8 mouse cellular contexts compared by ENCODE assay signal in the genomic region with DNA sequence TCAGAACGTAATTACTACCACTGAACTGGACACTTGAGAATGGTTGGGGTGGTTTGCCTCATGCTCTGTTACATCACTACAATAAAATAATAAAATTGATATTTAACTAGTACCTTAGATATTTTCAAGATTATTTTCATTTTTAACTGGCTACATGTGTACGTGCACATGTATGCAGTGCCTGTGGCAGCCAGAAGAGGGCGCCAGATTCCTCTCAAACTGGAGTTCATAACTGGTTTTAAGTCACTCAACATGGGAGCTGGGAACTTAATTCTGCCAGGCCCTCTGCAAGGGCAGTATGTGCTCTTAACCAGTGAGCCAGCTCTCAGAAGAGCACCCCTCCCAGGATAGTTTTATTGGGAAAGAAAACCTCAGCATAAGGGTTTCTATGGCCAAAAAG.
DNase-seq lines count a peak whose midpoint lies in the region; ATAC-seq and TF ChIP-seq lines count a peak whose summit lies in the region.
"Had no signal": no experiment of that assay in that cellular context is flagged by ENCODE, and none has a peak within 500 bp of the region (broad histone marks: within the 10 kb centered on the region; RNA-seq: fewer than 3 reads in every experiment).

No protein-coding gene starts in this region.

- no peak overlapping the region for H3K9ac ChIP-seq in forebrain, postnatal 0 days
- no peak overlapping the region for H3K9ac ChIP-seq in intestine, embryonic 15.5 days

- H3K4me1 ChIP-seq in E14TG2a.4 (replicated peaks; ENCODE audit: low read depth, low read length) = no peaks in the 10 kb centered on the region
- peaks cover 7% of the 10 kb centered on the region; the same call in 1 of the 2 replicates for H3K4me1 ChIP-seq in forebrain, postnatal 0 days (ENCODE audit: insufficient read depth)
- H3K4me1 ChIP-seq in intestine, embryonic 15.5 days (replicated peaks) = no peaks in the 10 kb centered on the region

- TF ChIP-seq CTCF in E14TG2a.4 (conservative IDR thresholded peaks at IDR 0.05; ENCODE audit: low read length) = peak; percentile 94
- TF ChIP-seq CTCF in forebrain, postnatal 0 days (IDR thresholded peaks at IDR 0.05; ENCODE audit: low read depth) = peak; percentile 55

- no peak overlapping the region for H3K4me2 ChIP-seq in forebrain, postnatal 0 days (ENCODE audit: low read depth)
- no peak overlapping the region for H3K4me2 ChIP-seq in intestine, embryonic 15.5 days (replicated peaks)

- WGBS in forebrain, postnatal 0 days = 56% methylated on average over 3 of the region's 3 CpGs
- 44% methylated on average over 3 of the region's 3 CpGs for WGBS in intestine, embryonic 15.5 days

- peak; percentile 39 for DNase-seq in layer of hippocampus, adult 11-12 months (ENCODE audit: low spot score)
- DNase-seq in layer of hippocampus, postnatal 14 days (ENCODE audit: low spot score in 2 of 2) = no peak
- DNase-seq in NIH3T3 (ENCODE audit: low read depth) = peak; percentile 56
- DNase-seq in forebrain, postnatal 0 days = peak; percentile 22
- DNase-seq in thymus, postnatal 14 days = peak; percentile 33

- no peaks in the 10 kb centered on the region for H3K27me3 ChIP-seq in E14TG2a.4 (ENCODE audit: insufficient read depth, low read length)
- no peaks in the 10 kb centered on the region for H3K27me3 ChIP-seq in forebrain, postnatal 0 days (ENCODE audit: insufficient read depth, low read length)
- no peaks in the 10 kb centered on the region for H3K27me3 ChIP-seq in intestine, embryonic 15.5 days (replicated peaks)

- no peaks in the 10 kb centered on the region for H3K36me3 ChIP-seq in E14TG2a.4 (ENCODE audit: insufficient read depth, low read length)
- H3K36me3 ChIP-seq in forebrain, postnatal 0 days (ENCODE audit: insufficient read depth) = no peaks in the 10 kb centered on the region
- H3K36me3 ChIP-seq in intestine, embryonic 15.5 days = no peaks in the 10 kb centered on the region

- H3K9me3 ChIP-seq in E14TG2a.4 (ENCODE audit: low read length) = no peaks in the 10 kb centered on the region
- H3K9me3 ChIP-seq in forebrain, postnatal 0 days (ENCODE audit: low read length) = no peaks in the 10 kb centered on the region
- no peaks in the 10 kb centered on the region for H3K9me3 ChIP-seq in intestine, embryonic 15.5 days

- no peak for ATAC-seq in forebrain, postnatal 0 days
- no peak for ATAC-seq in intestine, embryonic 15.5 days

- H3K27ac ChIP-seq in forebrain, postnatal 0 days (ENCODE audit: low read depth, low read length) = no peak overlapping the region
- no peak overlapping the region for H3K27ac ChIP-seq in intestine, embryonic 15.5 days

- H3K4me3 ChIP-seq in E14TG2a.4 (replicated peaks; ENCODE audit: low read length) = no peak overlapping the region
- no peak overlapping the region for H3K4me3 ChIP-seq in forebrain, postnatal 0 days (ENCODE audit: low read depth, low read length)
- H3K4me3 ChIP-seq in intestine, embryonic 15.5 days (replicated peaks) = no peak overlapping the region
- H3K4me3 ChIP-seq: erythroblast, embryonic 14.5 days had no signal

Comparison
In these comparisons a context has a peak if more than half of its experiments do, and no peak if none do; other contexts are left out.
1. DNase-seq: peak in layer of hippocampus, adult 11-12 months (single experiment), NIH3T3 (single experiment), forebrain, postnatal 0 days (single experiment) and thymus, postnatal 14 days (single experiment); none in layer of hippocampus, postnatal 14 days (0 of 2).